13 mouse cellular contexts compared by ENCODE assay signal in the genomic region with DNA sequence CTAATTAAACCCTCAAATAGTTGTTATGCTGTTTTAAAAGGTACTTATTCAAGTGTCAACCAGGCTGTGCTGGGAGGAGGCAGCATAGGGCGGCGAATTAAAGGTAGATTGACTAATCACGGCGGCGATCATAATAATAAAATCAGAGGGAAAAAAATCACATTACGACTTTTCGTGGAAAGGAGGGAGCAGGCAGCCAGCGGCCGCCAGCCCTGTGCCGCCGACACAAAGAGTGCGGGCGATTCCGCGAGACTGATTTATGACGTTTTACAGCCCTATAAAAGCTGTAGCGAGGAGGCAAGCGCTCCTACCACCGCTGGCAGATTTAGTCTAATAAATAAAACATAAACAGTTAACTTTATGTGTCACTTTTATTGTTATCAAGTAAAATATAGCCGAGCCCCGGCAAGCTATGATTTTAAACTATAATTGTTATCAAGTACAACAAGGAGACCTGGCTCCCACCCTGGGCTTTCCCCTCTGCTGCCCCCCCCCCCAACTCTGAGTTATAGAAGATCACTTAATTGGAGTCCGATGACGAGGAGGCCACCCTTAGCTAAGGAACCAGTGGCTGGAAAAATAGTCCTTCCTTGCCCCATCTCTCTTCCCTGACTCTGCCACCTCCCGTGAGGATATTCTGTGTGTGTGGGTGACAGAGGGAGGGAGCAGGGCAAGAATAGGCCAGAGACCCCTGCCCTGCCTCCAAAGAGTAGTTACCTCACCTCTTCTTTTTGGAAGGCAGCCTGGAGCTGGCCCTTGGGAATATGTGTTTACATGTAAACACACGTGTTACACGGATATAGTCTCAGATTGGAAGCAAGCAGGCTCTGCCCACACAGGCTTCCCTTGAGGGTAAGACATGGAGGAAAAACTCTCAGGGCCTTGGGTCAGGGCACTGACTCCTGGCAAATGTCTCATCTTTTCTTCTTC. TPM values are rescaled to one million over a fixed set of nuclear protein-coding genes. Genes with fewer than 3 reads are reported as not detected.
DNase-seq lines count a peak whose midpoint lies in the region; ATAC-seq and TF ChIP-seq lines count a peak whose summit lies in the region.
"Had no signal": no experiment of that assay in that cellular context is flagged by ENCODE, and none has a peak within 500 bp of the region (broad histone marks: within the 10 kb centered on the region; RNA-seq: fewer than 3 reads in every experiment).

No protein-coding gene starts in this region.

- H3K4me2 ChIP-seq in limb, embryonic 11.5 days (ENCODE audit: low read depth, severe bottlenecking): no peak overlapping the region; the same call in 1 of the 2 replicates
- H3K4me2 ChIP-seq: liver, embryonic 12.5 days had no signal

- ATAC-seq in limb, embryonic 11.5 days (ENCODE audit: insufficient number of reproducible peaks, low FRiP score, low TSS enrichment, low read depth): no peak
- ATAC-seq: liver, embryonic 12.5 days had no signal

- no peak overlapping the region for H3K27ac ChIP-seq in limb, embryonic 11.5 days (replicated peaks; ENCODE audit: low read depth, low read length)
- H3K27ac ChIP-seq in cerebellum, adult 2 months (ENCODE audit: insufficient read depth, low read length): no peak overlapping the region
- H3K27ac ChIP-seq: liver, embryonic 12.5 days had no signal

- H3K36me3 ChIP-seq in limb, embryonic 11.5 days (ENCODE audit: control insufficient read depth, insufficient read depth, low read length): no peaks in the 10 kb centered on the region
- H3K36me3 ChIP-seq: liver, embryonic 12.5 days had no signal

- no peak for TF ChIP-seq POLR2A in cerebellum, adult 2 months (IDR thresholded peaks at IDR 0.05; ENCODE audit: borderline replicate concordance, insufficient read depth, low read length)

- H3K9me3 ChIP-seq in limb, embryonic 11.5 days (ENCODE audit: control insufficient read depth, low read length): no peaks in the 10 kb centered on the region
- H3K9me3 ChIP-seq: liver, embryonic 12.5 days had no signal

- no peak overlapping the region for H3K4me3 ChIP-seq in limb, embryonic 11.5 days (ENCODE audit: low read depth, low read length)
- H3K4me3 ChIP-seq in cerebellum, adult 2 months (replicated peaks; ENCODE audit: insufficient read depth, low read depth, low read length): no peak overlapping the region
- H3K4me3 ChIP-seq: liver, embryonic 12.5 days had no signal

- no peak overlapping the region for H3K9ac ChIP-seq in limb, embryonic 11.5 days (ENCODE audit: low read length)
- H3K9ac ChIP-seq: liver, embryonic 12.5 days had no signal

- H3K27me3 ChIP-seq in limb, embryonic 11.5 days (ENCODE audit: control insufficient read depth, insufficient read depth, low read length): peaks cover 79% of the 10 kb centered on the region
- peaks cover 5% of the 10 kb centered on the region; the same call in 1 of the 2 replicates for H3K27me3 ChIP-seq in cerebellum, adult 2 months (ENCODE audit: control insufficient read depth, insufficient read depth, low read length)

- peaks cover 31% of the 10 kb centered on the region for H3K4me1 ChIP-seq in limb, embryonic 11.5 days (ENCODE audit: control insufficient read depth, insufficient read depth, low read length)
- H3K4me1 ChIP-seq in cerebellum, adult 2 months (ENCODE audit: control insufficient read depth, insufficient read depth, low read length): no peaks in the 10 kb centered on the region
- H3K4me1 ChIP-seq: liver, embryonic 12.5 days had no signal

- under 1% methylated on average over 26 of the region's 26 CpGs for WGBS in limb, embryonic 11.5 days
- WGBS in cerebellum, adult 2 months: 4% methylated on average over 26 of the region's 26 CpGs

- DNase-seq in adrenal gland, adult 2 months: peak; percentile 40
- no peak for DNase-seq in adrenal gland, postnatal 4 days (ENCODE audit: low spot score in 2 of 2)
- DNase-seq in retina, embryonic 14.5 days (ENCODE audit: low spot score): peak; percentile 17
- DNase-seq in retina, postnatal 1 day: no peak
- peak; percentile 78 for DNase-seq in limb, embryonic 11.5 days (ENCODE audit: low spot score)
- no peak for DNase-seq in cerebellum, adult 2 months
- DNase-seq in right cerebral cortex, adult 2 months (ENCODE audit: low spot score in 2 of 2): no peak
- no peak for DNase-seq in left cerebral cortex, adult 9 months (ENCODE audit: low spot score in 2 of 2)
- DNase-seq: cerebellum, postnatal 10 days; layer of hippocampus, postnatal 36 days had no signal

- TF ChIP-seq CTCF in cerebellum, adult 2 months (IDR thresholded peaks at IDR 0.05; ENCODE audit: borderline replicate concordance, insufficient read depth, low read depth, low read length): no peak

RNA-seq across cellular contexts. Expression of gene Hoxc4, which starts 14.2 kb away (rescaled TPM):
- 10 to 100 TPM in 1 of 2 experiments, 1 to 10 TPM in 1; 5.1 to 12.4 TPM for total RNA-seq in adrenal gland, adult 2 months (2021)
- 8.8 and 9.6 TPM in 2 replicates for polyA plus RNA-seq in adrenal gland, adult 2 months (2012; rRNA removed)
- 10 to 100 TPM; 11.3 to 13.4 TPM for total RNA-seq in adrenal gland, postnatal 4 days (2021)
- 5.1 and 6.4 TPM in 2 replicates for polyA plus RNA-seq in limb, embryonic 11.5 days (2014; fragmentation: Nextera tagmentation; extraction: Ambion mirVana)
- polyA plus RNA-seq in cerebellum, adult 2 months (2012; rRNA removed): 3.9 and 4.5 TPM in 2 replicates
- total RNA-seq: layer of hippocampus, postnatal 36 days; megakaryocyte, adult 5-6 weeks; neutrophil, adult 5-6 weeks had no signal

RNA-seq across cellular contexts. Expression of gene Hoxc6, which starts 34.9 kb away (rescaled TPM):
- total RNA-seq in adrenal gland, adult 2 months (2021): 10 to 100 TPM; 52.2 to 60.3 TPM
- polyA plus RNA-seq in adrenal gland, adult 2 months (2012; rRNA removed): 41.6 and 58.1 TPM in 2 replicates
- total RNA-seq in adrenal gland, postnatal 4 days (2021): 10 to 100 TPM; 40.3 to 41.5 TPM
- polyA plus RNA-seq in limb, embryonic 11.5 days (2014; fragmentation: Nextera tagmentation; extraction: Ambion mirVana): 9.5 and 10.9 TPM in 2 replicates
- polyA plus RNA-seq in cerebellum, adult 2 months (2012; rRNA removed): 0.16 and 0.25 TPM in 2 replicates
- total RNA-seq: layer of hippocampus, postnatal 36 days; megakaryocyte, adult 5-6 weeks; neutrophil, adult 5-6 weeks had no signal

RNA-seq across cellular contexts. Expression of gene Hoxc8, which starts 42.5 kb away (rescaled TPM):
- 10 to 100 TPM; 30.6 to 40.1 TPM for total RNA-seq in adrenal gland, adult 2 months (2021)
- polyA plus RNA-seq in adrenal gland, adult 2 months (2012; rRNA removed): 13.4 and 17.9 TPM in 2 replicates
- 10 to 100 TPM; 22.2 to 22.7 TPM for total RNA-seq in adrenal gland, postnatal 4 days (2021)
- 4.6 and 4.8 TPM in 2 replicates for polyA plus RNA-seq in limb, embryonic 11.5 days (2014; fragmentation: Nextera tagmentation; extraction: Ambion mirVana)
- not detected in 2 replicates for polyA plus RNA-seq in cerebellum, adult 2 months (2012; rRNA removed)
- total RNA-seq: layer of hippocampus, postnatal 36 days; megakaryocyte, adult 5-6 weeks; neutrophil, adult 5-6 weeks had no signal

RNA-seq across cellular contexts. Expression of gene Hoxc9, which starts 56.7 kb away (rescaled TPM):
- 1 to 10 TPM in 1 of 2 experiments, under 1 TPM in 1; 0.49 to 1.8 TPM for total RNA-seq in adrenal gland, adult 2 months (2021)
- 3.7 and 6.7 TPM in 2 replicates for polyA plus RNA-seq in adrenal gland, adult 2 months (2012; rRNA removed)
- 1 to 10 TPM; 3.0 to 4.8 TPM for total RNA-seq in adrenal gland, postnatal 4 days (2021)
- 4.4 and 6.1 TPM in 2 replicates for polyA plus RNA-seq in limb, embryonic 11.5 days (2014; fragmentation: Nextera tagmentation; extraction: Ambion mirVana)
- polyA plus RNA-seq in cerebellum, adult 2 months (2012; rRNA removed): not detected in 2 replicates
- total RNA-seq: layer of hippocampus, postnatal 36 days; megakaryocyte, adult 5-6 weeks; neutrophil, adult 5-6 weeks had no signal
- polyA plus RNA-seq: liver, embryonic 12.5 days had no signal

Comparison
In these comparisons a context has a peak if more than half of its experiments do, and no peak if none do; other contexts are left out.
1. DNase-seq: peak in adrenal gland, adult 2 months (single experiment), retina, embryonic 14.5 days (single experiment) and limb, embryonic 11.5 days (single experiment); none in adrenal gland, postnatal 4 days (0 of 2), retina, postnatal 1 day (single experiment), cerebellum, adult 2 months (0 of 2), right cerebral cortex, adult 2 months (0 of 2) and left cerebral cortex, adult 9 months (0 of 2).